Mouse (Mus musculus) myocyte (in vitro differentiated cells): ENCODE results near the gene Dmwd. TPM values are rescaled to one million over a fixed set of nuclear protein-coding genes. Genes with fewer than 3 reads are reported as not detected.

Source experiments
- H3K27me3 ChIP-seq: one replicate; pipeline ENCODE4 v1.6.1; 2011; ENCODE audit not compliant: control insufficient read depth, insufficient read depth, insufficient read length
- H3K36me3 ChIP-seq: one replicate; pipeline ENCODE4 v1.6.1; 2011; ENCODE audit not compliant: control insufficient read depth, insufficient read depth
- H3K4me2 ChIP-seq: one replicate; pipeline ENCODE4 v1.6.1; 2011; ENCODE audit warnings: low read depth, control low read depth
- H3K4me3 ChIP-seq: one replicate; pipeline ENCODE4 v1.5.1; 2011; ENCODE audit warnings: mild to moderate bottlenecking, control low read depth, moderate library complexity
- H3K79me2 ChIP-seq: one replicate; pipeline ENCODE4 v1.6.1; 2011; ENCODE audit not compliant: control insufficient read depth, insufficient read depth
- H3ac ChIP-seq: one replicate; pipeline ENCODE4 v1.6.1; 2011; ENCODE audit not compliant: control insufficient read depth, insufficient read length
- CEBPB ChIP-seq: IDR thresholded peaks from 2 replicates; pipeline ENCODE4 v1.6.1; 2011; ENCODE audit warnings: mild to moderate bottlenecking, moderate library complexity; ENCODE audit not compliant: poor library complexity, insufficient read depth, severe bottlenecking
- E2F4 ChIP-seq: IDR thresholded peaks from one replicate; pipeline ENCODE4 v1.6.1; 2011; ENCODE audit warnings: mild to moderate bottlenecking, control low read depth, moderate library complexity; ENCODE audit not compliant: insufficient read depth
- MAX ChIP-seq: IDR thresholded peaks from one replicate; pipeline ENCODE4 v1.6.1; 2011; ENCODE audit warnings: low read depth, mild to moderate bottlenecking, control low read depth
- MYOD1 ChIP-seq, 3 experiments: IDR thresholded peaks; one replicate each; pipeline ENCODE4 v1.6.1; 2011; ENCODE audit warnings: control low read depth in 2 of 3, low read depth in 2 of 3, mild to moderate bottlenecking in 2 of 3, moderate library complexity in 1 of 3; ENCODE audit not compliant: insufficient read length in 2 of 3, control insufficient read depth in 1 of 3
- MYOG ChIP-seq, 3 experiments: IDR thresholded peaks; one replicate each; pipeline ENCODE4 v1.6.1; 2011; ENCODE audit warnings: control low read depth in 2 of 3, low read depth in 2 of 3, mild to moderate bottlenecking in 2 of 3; ENCODE audit not compliant: insufficient read length in 2 of 3, control insufficient read depth in 1 of 3, insufficient read depth in 1 of 3
- POLR2A ChIP-seq: IDR thresholded peaks from one replicate; pipeline ENCODE4 v1.6.1; 2011; ENCODE audit warnings: low read depth, mild to moderate bottlenecking, control low read depth, moderate library complexity; ENCODE audit not compliant: insufficient read length
- POLR2AphosphoS2 ChIP-seq: IDR thresholded peaks from one replicate; pipeline ENCODE4 v1.6.1; 2011; ENCODE audit warnings: low read depth, control low read depth; ENCODE audit not compliant: insufficient read length
- REST ChIP-seq: IDR thresholded peaks from one replicate; pipeline ENCODE4 v1.6.1; 2011; ENCODE audit warnings: mild to moderate bottlenecking, control low read depth, moderate library complexity; ENCODE audit not compliant: insufficient read depth, insufficient read length
- SRF ChIP-seq: IDR thresholded peaks from one replicate; pipeline ENCODE4 v1.6.1; 2011; ENCODE audit warnings: low read depth; ENCODE audit not compliant: control insufficient read depth, insufficient read length
- TCF12 ChIP-seq: IDR thresholded peaks from one replicate; pipeline ENCODE4 v1.6.1; 2011; ENCODE audit warnings: mild to moderate bottlenecking, control low read depth; ENCODE audit not compliant: poor library complexity, insufficient read depth, severe bottlenecking
- TCF3 ChIP-seq: IDR thresholded peaks from one replicate; pipeline ENCODE4 v1.6.1; 2011; ENCODE audit warnings: low read depth, control low read depth; ENCODE audit not compliant: insufficient read length
- USF1 ChIP-seq: IDR thresholded peaks from one replicate; pipeline ENCODE4 v1.6.1; 2011; ENCODE audit warnings: low read depth, mild to moderate bottlenecking, control low read depth, moderate library complexity
- polyA plus RNA-seq: library from polyadenylated mRNA; unstranded; fragments of >200 nt; fragmentation: generic; extraction: Trizol; gene quantifications from one replicate; pipeline ENCODE4 v1.2.1, GENCODE M21; 2012; ENCODE audit warnings: missing spikeins

Dmwd gene
- polyA plus RNA-seq, 1 experiment: 83.7 TPM

- peak within 1 kb of the TSS; percentile 75 for H3K4me3 ChIP-seq
- no peaks in the 10 kb centered on the region for H3K36me3 ChIP-seq
- peak within 1 kb of the TSS; percentile 25 for H3ac ChIP-seq
- TF ChIP-seq POLR2A (peak; percentile 75), TCF3 (no peak), SRF (no peak), POLR2AphosphoS2 (peak; percentile 55), TCF12 (no peak), USF1 (no peak)
- peaks cover 26% of the 10 kb centered on the region for H3K79me2 ChIP-seq
- H3K27me3 ChIP-seq: no peaks in the 10 kb centered on the region
- peak within 1 kb of the TSS; percentile 80 for H3K4me2 ChIP-seq
Observed at GRCm38 (mm10) chr7:19119631-19120429, 43.8 kb downstream of the Dmwd start, which contains the start of gene Fbxo46. Gene Fbxo46, plus strand, starts transcription at chr7:19119859.

- Histone ChIP-seq H3K4me2 (no peak overlapping the region), H3K79me2 (peaks cover 26% of the 10 kb centered on the region), H3K27me3 (no peaks in the 10 kb centered on the region), H3K36me3 (no peaks in the 10 kb centered on the region), H3K4me3 (no peak overlapping the region), H3ac (no peak overlapping the region)
- TF ChIP-seq POLR2AphosphoS2: no peak
- no peak for TF ChIP-seq TCF12
- no peak for TF ChIP-seq MAX
- TF ChIP-seq E2F4: no peak
- no peak for TF ChIP-seq SRF
- no peak for TF ChIP-seq USF1
- no peak for TF ChIP-seq POLR2A
Observed at GRCm38 (mm10) chr7:19121686-19122085, 45.7 kb downstream of the Dmwd start.

GRCm38 (mm10) chr7:19124713-19125112, 48.7 kb downstream of the Dmwd start:
- H3K4me2 ChIP-seq: no peak overlapping the region
- TF ChIP-seq POLR2A: no peak
- no peak for TF ChIP-seq E2F4
- TF ChIP-seq MAX: no peak
- TF ChIP-seq POLR2AphosphoS2: no peak
- TF ChIP-seq REST: no peak
- TF ChIP-seq MYOG (IDR thresholded peaks at IDR 0.05; ENCODE audit: control insufficient read depth in 1 of 3, insufficient read depth in 1 of 3, insufficient read length in 2 of 3, low read depth in 2 of 3): no peak
- TF ChIP-seq CEBPB: no peak
- no peak for TF ChIP-seq TCF12
- no peak for TF ChIP-seq MYOD1 (IDR thresholded peaks at IDR 0.05; ENCODE audit: control insufficient read depth in 1 of 3, insufficient read length in 2 of 3, low read depth in 2 of 3)
- TF ChIP-seq SRF: no peak
- TF ChIP-seq TCF3: no peak
- no peak for TF ChIP-seq USF1
- H3K4me3 ChIP-seq: no peak overlapping the region
- peaks cover 26% of the 10 kb centered on the region for H3K79me2 ChIP-seq
- no peaks in the 10 kb centered on the region for H3K27me3 ChIP-seq
- no peaks in the 10 kb centered on the region for H3K36me3 ChIP-seq
- H3ac ChIP-seq: no peak overlapping the region

GRCm38 (mm10) chr7:19127744-19128143, 51.7 kb downstream of the Dmwd start:
- TF ChIP-seq SRF: no peak
- TF ChIP-seq MYOD1 (IDR thresholded peaks at IDR 0.05; ENCODE audit: control insufficient read depth in 1 of 3, insufficient read length in 2 of 3, low read depth in 2 of 3): peak; percentile 13 to 90 (median 78)
- peak in 1 of 3 experiments; percentile 33 for TF ChIP-seq MYOG (IDR thresholded peaks at IDR 0.05; ENCODE audit: control insufficient read depth in 1 of 3, insufficient read depth in 1 of 3, insufficient read length in 2 of 3, low read depth in 2 of 3)
- no peaks in the 10 kb centered on the region for H3K27me3 ChIP-seq
- no peak overlapping the region for H3K4me2 ChIP-seq
- peaks cover 3% of the 10 kb centered on the region for H3K79me2 ChIP-seq
- no peak overlapping the region for H3ac ChIP-seq
- H3K36me3 ChIP-seq: no peaks in the 10 kb centered on the region
- no peak overlapping the region for H3K4me3 ChIP-seq

- Histone ChIP-seq H3K36me3 (no peaks in the 10 kb centered on the region), H3K27me3 (no peaks in the 10 kb centered on the region), H3K4me3 (no peak overlapping the region), H3K79me2 (peaks cover 9% of the 10 kb centered on the region), H3K4me2 (no peak overlapping the region), H3ac (no peak overlapping the region)
- no peak for TF ChIP-seq E2F4
- no peak for TF ChIP-seq MYOG (IDR thresholded peaks at IDR 0.05; ENCODE audit: control insufficient read depth in 1 of 3, insufficient read depth in 1 of 3, insufficient read length in 2 of 3, low read depth in 2 of 3)
- no peak for TF ChIP-seq TCF3
- no peak for TF ChIP-seq POLR2A
- TF ChIP-seq MAX: no peak
- no peak for TF ChIP-seq MYOD1 (IDR thresholded peaks at IDR 0.05; ENCODE audit: control insufficient read depth in 1 of 3, insufficient read length in 2 of 3, low read depth in 2 of 3)
- TF ChIP-seq REST: no peak
- TF ChIP-seq USF1: no peak
- no peak for TF ChIP-seq POLR2AphosphoS2
- TF ChIP-seq SRF: no peak
- TF ChIP-seq TCF12: no peak
- no peak for TF ChIP-seq CEBPB
Observed at GRCm38 (mm10) chr7:19129396-19129795, 53.4 kb downstream of the Dmwd start.
